Mouse (Mus musculus): ENCODE measurements around the gene Ssc4d. TPM values are rescaled to one million over a fixed set of nuclear protein-coding genes. Genes with fewer than 3 reads are reported as not detected.
A peak's percentile ranks its signal among the peaks of the same experiment; 100 is the strongest.

Ssc4d gene
- 1 to 10 TPM; 1.4 to 1.7 TPM for total RNA-seq (2021)

- DNase-seq = no peak
Measured at GRCm38 (mm10) chr5:135974365-135974764, at the start of gene Ssc4d. Gene Ssc4d, minus strand, starts transcription at chr5:135974531.

- no peak for DNase-seq
Measured at GRCm38 (mm10) chr5:136019907-136020306, 45.6 kb upstream of the Ssc4d start.

GRCm38 (mm10) chr5:136018726-136019125 lies 44.4 kb upstream of the Ssc4d start:
- no peak for DNase-seq

GRCm38 (mm10) chr5:136017262-136017661 lies 42.9 kb upstream of the Ssc4d start:
- no peak for DNase-seq

GRCm38 (mm10) chr5:136016014-136016876 lies 41.9 kb upstream of the Ssc4d start:
- DNase-seq = no peak

- no peak for DNase-seq
Measured at GRCm38 (mm10) chr5:136015586-136015985, 41.3 kb upstream of the Ssc4d start.

GRCm38 (mm10) chr5:136014877-136015276 lies 40.5 kb upstream of the Ssc4d start:
- no peak for DNase-seq

GRCm38 (mm10) chr5:136007745-136008144 lies 33.4 kb upstream of the Ssc4d start:
- no peak for DNase-seq

GRCm38 (mm10) chr5:136004537-136004936 lies 30.2 kb upstream of the Ssc4d start:
- DNase-seq = no peak

GRCm38 (mm10) chr5:136002751-136003151 lies 28.4 kb upstream of the Ssc4d start:
- no peak for DNase-seq

GRCm38 (mm10) chr5:136002325-136002724 lies 28.0 kb upstream of the Ssc4d start:
- DNase-seq = no peak

GRCm38 (mm10) chr5:136001222-136001621 lies 26.9 kb upstream of the Ssc4d start:
- DNase-seq = no peak

GRCm38 (mm10) chr5:135996162-135996561 lies 21.8 kb upstream of the Ssc4d start:
- DNase-seq = no peak

GRCm38 (mm10) chr5:135994725-135995687 lies 20.7 kb upstream of the Ssc4d start, which contains the start of gene Dtx2:
Gene Dtx2, plus strand, starts transcription at chr5:135994800.
- DNase-seq = peak; percentile 89

GRCm38 (mm10) chr5:135994335-135994724 lies 20.0 kb upstream of the Ssc4d start:
- no peak for DNase-seq

- DNase-seq = no peak
Measured at GRCm38 (mm10) chr5:135993381-135993965, 19.1 kb upstream of the Ssc4d start.

- DNase-seq = no peak
Measured at GRCm38 (mm10) chr5:135990601-135991000, 16.3 kb upstream of the Ssc4d start.

GRCm38 (mm10) chr5:135987248-135987647 lies 12.9 kb upstream of the Ssc4d start:
- peak in 1 of 2 experiments; percentile 16 for DNase-seq

GRCm38 (mm10) chr5:135984546-135985044 lies 10.3 kb upstream of the Ssc4d start:
- DNase-seq = no peak

- DNase-seq = no peak
Measured at GRCm38 (mm10) chr5:135982398-135982797, 8.1 kb upstream of the Ssc4d start.

GRCm38 (mm10) chr5:135979904-135980303 lies 5.6 kb upstream of the Ssc4d start, which contains the start of gene Zp3:
Gene Zp3, plus strand, starts transcription at chr5:135980099.
- no peak for DNase-seq

- no peak for DNase-seq
Measured at GRCm38 (mm10) chr5:135979381-135979780, 5.0 kb upstream of the Ssc4d start.
